8 mouse cellular contexts compared by ENCODE assay signal in the genomic region with DNA sequence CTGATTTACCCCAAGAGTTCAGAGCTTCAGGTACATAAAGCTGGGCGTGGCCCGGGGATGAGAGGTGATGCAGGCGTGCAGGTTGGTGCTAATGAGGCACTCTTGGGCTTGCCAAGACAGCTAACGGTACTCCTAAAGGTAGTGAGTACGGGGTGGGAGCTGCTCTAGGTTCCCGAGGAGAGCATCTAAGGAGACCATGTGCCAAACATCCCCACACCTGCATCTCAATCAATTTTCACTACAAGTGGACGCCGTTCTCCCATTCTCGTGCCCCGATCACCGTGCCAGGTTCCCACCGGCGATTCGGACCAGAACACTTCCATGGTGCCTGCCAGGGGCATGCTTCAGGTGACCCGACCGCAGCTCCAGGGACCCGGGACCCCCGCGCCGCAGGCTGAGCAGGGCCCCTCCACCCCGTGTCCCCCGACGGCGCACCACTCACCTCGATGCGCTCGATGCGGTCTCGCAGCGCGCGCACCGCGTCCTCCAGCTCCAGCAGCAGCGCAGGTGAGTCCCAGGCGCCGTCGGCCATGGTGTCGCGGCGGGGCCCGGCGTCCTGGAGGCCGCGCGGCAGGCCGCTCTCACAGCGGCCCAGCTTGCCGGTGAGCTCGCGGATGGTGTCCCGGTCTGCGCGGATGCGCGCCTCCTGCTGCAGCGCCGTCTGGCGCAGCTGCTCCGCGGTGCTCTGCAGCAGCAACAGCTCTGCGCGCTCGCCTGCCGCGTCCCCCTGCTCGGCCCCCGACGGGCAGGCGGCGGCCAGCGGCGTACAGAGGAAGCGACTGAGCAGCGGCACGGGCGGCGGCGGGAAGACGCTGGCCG. TPM values are rescaled to one million over a fixed set of nuclear protein-coding genes. Genes with fewer than 3 reads are reported as not detected.
A peak's percentile ranks its signal among the peaks of the same experiment; 100 is the strongest.
DNase-seq lines count a peak whose midpoint lies in the region; ATAC-seq and TF ChIP-seq lines count a peak whose summit lies in the region.

No protein-coding gene starts in this region.

- DNase-seq in lung, postnatal 36 days: no peak
- DNase-seq in cerebellum, postnatal 14 days: peak; percentile 56 to 58
- DNase-seq in limb, embryonic 14.5 days (ENCODE audit: low spot score): no peak
- DNase-seq in retina, postnatal 1 day: peak; percentile 72
- no peak for DNase-seq in urinary bladder, postnatal 10 days (ENCODE audit: low spot score)
- no peak for DNase-seq in gastrocnemius, postnatal 36 days

- H3K9ac ChIP-seq in lung, embryonic 15.5 days: peak overlapping the region; percentile 46
- peak overlapping the region; percentile 70 for H3K9ac ChIP-seq in heart, embryonic 14.5 days (ENCODE audit: low read length)
- peak overlapping the region; percentile 60 for H3K9ac ChIP-seq in limb, embryonic 14.5 days (ENCODE audit: low read depth, low read length, severe bottlenecking)

- H3K36me3 ChIP-seq in lung, embryonic 15.5 days: no peaks in the 10 kb centered on the region
- no peaks in the 10 kb centered on the region for H3K36me3 ChIP-seq in heart, embryonic 14.5 days (ENCODE audit: control insufficient read depth, insufficient read depth, low read length)
- H3K36me3 ChIP-seq in limb, embryonic 14.5 days (ENCODE audit: control insufficient read depth, insufficient read depth, low read length): no peaks in the 10 kb centered on the region

- peak overlapping the region; percentile 97 for H3K4me2 ChIP-seq in lung, embryonic 15.5 days
- peak overlapping the region; percentile 78 for H3K4me2 ChIP-seq in heart, embryonic 14.5 days (ENCODE audit: low read length)
- H3K4me2 ChIP-seq in limb, embryonic 14.5 days (replicated peaks; ENCODE audit: low read depth, low read length, severe bottlenecking): peak overlapping the region; percentile 81

- no peak overlapping the region for H3K27ac ChIP-seq in lung, embryonic 15.5 days
- H3K27ac ChIP-seq in heart, embryonic 14.5 days (replicated peaks in 1 of 2; ENCODE audit: control insufficient read depth in 1 of 2, insufficient read depth in 1 of 2, low read depth in 2 of 2, low read length in 2 of 2): no peak overlapping the region
- no peak overlapping the region for H3K27ac ChIP-seq in limb, embryonic 14.5 days (replicated peaks; ENCODE audit: low read depth, low read length)

- peak; percentile 41; the same call in 1 of the 2 replicates for ATAC-seq in lung, embryonic 15.5 days (ENCODE audit: borderline replicate concordance, extremely low read depth, low FRiP score, low TSS enrichment)
- no peak for ATAC-seq in heart, embryonic 14.5 days (ENCODE audit: insufficient number of reproducible peaks, insufficient read depth, low FRiP score, low read depth)
- ATAC-seq in limb, embryonic 14.5 days (ENCODE audit: low FRiP score, low read depth): peak; percentile 31; the same call in 1 of the 2 replicates

- intact Hi-C loops in gastrocnemius, postnatal 36 days (cut with DNase I): loop anchor here (5.0 kb wide), 1 partner anchor 51 kb away; no protein-coding TSS in a partner anchor

- H3K4me3 ChIP-seq in lung, embryonic 15.5 days: peak overlapping the region; percentile 61
- peak overlapping the region; percentile 60 to 73 for H3K4me3 ChIP-seq in heart, embryonic 14.5 days (ENCODE audit: control insufficient read depth in 1 of 2, insufficient read depth in 1 of 2, low read depth in 1 of 2, low read length in 2 of 2)
- peak overlapping the region; percentile 59 for H3K4me3 ChIP-seq in limb, embryonic 14.5 days (replicated peaks; ENCODE audit: low read length)

- no peak for TF ChIP-seq POLR2A in limb, embryonic 14.5 days (IDR thresholded peaks at IDR 0.05; ENCODE audit: borderline replicate concordance, extremely low read depth, insufficient read depth, insufficient read length)

- 5% methylated on average over 68 of the region's 81 CpGs for WGBS in lung, embryonic 15.5 days
- WGBS in heart, embryonic 14.5 days: 6% methylated on average over 80 of the region's 81 CpGs
- 6% methylated on average over 62 of the region's 81 CpGs for WGBS in limb, embryonic 14.5 days

- peaks cover 19% of the 10 kb centered on the region for H3K4me1 ChIP-seq in lung, embryonic 15.5 days
- H3K4me1 ChIP-seq in heart, embryonic 14.5 days (ENCODE audit: control insufficient read depth in 2 of 2, insufficient read depth in 2 of 2, low read length in 2 of 2): peaks cover 0 to 7% of the 10 kb centered on the region in 2 experiments; a peak in 1 of 4 replicates
- 0 out of 2 replicates have a peak, but pooled peaks cover 2% of the 10 kb centered on the region for H3K4me1 ChIP-seq in limb, embryonic 14.5 days (ENCODE audit: control insufficient read depth, insufficient read depth, low read length)

- H3K27me3 ChIP-seq in lung, embryonic 15.5 days: peaks cover 80% of the 10 kb centered on the region
- peaks cover 83% of the 10 kb centered on the region for H3K27me3 ChIP-seq in heart, embryonic 14.5 days (ENCODE audit: control insufficient read depth, insufficient read depth, low read length)
- peaks cover 71% of the 10 kb centered on the region for H3K27me3 ChIP-seq in limb, embryonic 14.5 days (ENCODE audit: control insufficient read depth, insufficient read depth, low read length)

- H3K9me3 ChIP-seq in lung, embryonic 15.5 days: no peaks in the 10 kb centered on the region
- no peaks in the 10 kb centered on the region for H3K9me3 ChIP-seq in heart, embryonic 14.5 days (ENCODE audit: control insufficient read depth, low read length)
- no peaks in the 10 kb centered on the region for H3K9me3 ChIP-seq in limb, embryonic 14.5 days (ENCODE audit: control insufficient read depth, low read length)

RNA-seq across cellular contexts. Expression of gene Nptxr, which starts 0.8 kb away (rescaled TPM):
- polyA plus RNA-seq in lung, embryonic 15.5 days (2015; fragmentation: Nextera tagmentation; extraction: Ambion mirVana): 2.8 and 3.4 TPM in 2 replicates
- polyA plus RNA-seq in heart, embryonic 14.5 days (2014; fragmentation: Nextera tagmentation; extraction: Ambion mirVana): 0.70 and 1.3 TPM in 2 replicates
- polyA plus RNA-seq in limb, embryonic 14.5 days (2012; rRNA removed): 9.3 and 11.3 TPM in 2 replicates
- polyA plus RNA-seq in limb, embryonic 14.5 days (2014; fragmentation: Nextera tagmentation; extraction: Ambion mirVana): 2.6 and 4.7 TPM in 2 replicates
- total RNA-seq in gastrocnemius, postnatal 36 days (2021): under 1 TPM; 0.66 to 0.72 TPM

RNA-seq across cellular contexts. Expression of gene Dnal4, which starts 26.1 kb away (rescaled TPM):
- polyA plus RNA-seq in lung, embryonic 15.5 days (2015; fragmentation: Nextera tagmentation; extraction: Ambion mirVana): 68.8 and 73.7 TPM in 2 replicates
- 36.0 and 40.9 TPM in 2 replicates for polyA plus RNA-seq in heart, embryonic 14.5 days (2014; fragmentation: Nextera tagmentation; extraction: Ambion mirVana)
- 70.2 and 88.9 TPM in 2 replicates for polyA plus RNA-seq in limb, embryonic 14.5 days (2012; rRNA removed)
- polyA plus RNA-seq in limb, embryonic 14.5 days (2014; fragmentation: Nextera tagmentation; extraction: Ambion mirVana): 60.9 and 68.2 TPM in 2 replicates
- 1 to 10 TPM; 4.9 to 6.0 TPM for total RNA-seq in gastrocnemius, postnatal 36 days (2021)

RNA-seq across cellular contexts. Expression of gene Npcd, which starts 30.3 kb away (rescaled TPM):
- 0.55 TPM in 1 of 2 replicates, not detected in the other for polyA plus RNA-seq in lung, embryonic 15.5 days (2015; fragmentation: Nextera tagmentation; extraction: Ambion mirVana)
- polyA plus RNA-seq in heart, embryonic 14.5 days (2014; fragmentation: Nextera tagmentation; extraction: Ambion mirVana): 0.54 TPM in 1 of 2 replicates, not detected in the other
- polyA plus RNA-seq in limb, embryonic 14.5 days (2012; rRNA removed): 1.7 TPM in 1 of 2 replicates, not detected in the other
- polyA plus RNA-seq in limb, embryonic 14.5 days (2014; fragmentation: Nextera tagmentation; extraction: Ambion mirVana): 0.50 and 0.99 TPM in 2 replicates
- under 1 TPM in 1 of 2 experiments, not detected in 1; 0.26 TPM for total RNA-seq in gastrocnemius, postnatal 36 days (2021)

RNA-seq across cellular contexts. Expression of gene Cbx6, which starts 30.7 kb away (rescaled TPM):
- 72.9 and 73.8 TPM in 2 replicates for polyA plus RNA-seq in lung, embryonic 15.5 days (2015; fragmentation: Nextera tagmentation; extraction: Ambion mirVana)
- polyA plus RNA-seq in heart, embryonic 14.5 days (2014; fragmentation: Nextera tagmentation; extraction: Ambion mirVana): 23.1 and 33.0 TPM in 2 replicates
- 83.4 and 95.0 TPM in 2 replicates for polyA plus RNA-seq in limb, embryonic 14.5 days (2012; rRNA removed)
- 49.1 and 49.9 TPM in 2 replicates for polyA plus RNA-seq in limb, embryonic 14.5 days (2014; fragmentation: Nextera tagmentation; extraction: Ambion mirVana)
- 10 to 100 TPM; 10.4 to 12.7 TPM for total RNA-seq in gastrocnemius, postnatal 36 days (2021)

Comparison
In these comparisons a context has a peak if more than half of its experiments do, and no peak if none do; other contexts are left out.
1. DNase-seq: peak in cerebellum, postnatal 14 days (2 of 2) and retina, postnatal 1 day (single experiment); none in lung, postnatal 36 days (single experiment), limb, embryonic 14.5 days (single experiment), urinary bladder, postnatal 10 days (single experiment) and gastrocnemius, postnatal 36 days (0 of 2).
2. Peak in every context shown above with its lines, with median percentiles within 50 percentile points of each other: H3K4me2 ChIP-seq, H3K4me3 ChIP-seq and H3K9ac ChIP-seq.